Mouse (Mus musculus) adrenal gland, postnatal 14 days (tissue): ENCODE measurements around the gene Ip6k1. TPM values are rescaled to one million over a fixed set of nuclear protein-coding genes. Genes with fewer than 3 reads are reported as not detected.
A peak's percentile ranks its signal among the peaks of the same experiment; 100 is the strongest.

Experiments
- DNase-seq: peaks from one replicate; pipeline ENCODE4 v3.0.0; 2021; ENCODE audit warnings: mixed read lengths
- total RNA-seq: library from RNA; stranded (reverse); gene quantifications from 2 replicates; pipeline ENCODE4 v1.2.3, GENCODE M21; 2021

Gene Ip6k1
- total RNA-seq, 1 experiment from 2014 or later: 92.7 TPM

GRCm38 (mm10) chr9:108058291-108058690 lies 56.0 kb downstream of the Ip6k1 start:
- peak; percentile 9 for DNase-seq

GRCm38 (mm10) chr9:108062142-108062541 lies 59.8 kb downstream of the Ip6k1 start:
- no peak for DNase-seq

- no peak for DNase-seq
These were observed 61.1 kb downstream of the Ip6k1 start for GRCm38 (mm10) chr9:108063361-108063760.

GRCm38 (mm10) chr9:108065491-108066011 lies 63.2 kb downstream of the Ip6k1 start:
- peak; percentile 82 for DNase-seq

- no peak for DNase-seq
These were observed 64.9 kb downstream of the Ip6k1 start for GRCm38 (mm10) chr9:108067199-108067598.

GRCm38 (mm10) chr9:108067900-108068299 lies 65.6 kb downstream of the Ip6k1 start:
- DNase-seq: peak; percentile 89

GRCm38 (mm10) chr9:108069007-108069406 lies 66.7 kb downstream of the Ip6k1 start:
- DNase-seq: no peak

GRCm38 (mm10) chr9:108069529-108069928 lies 67.2 kb downstream of the Ip6k1 start:
- no peak for DNase-seq

- no peak for DNase-seq
These were observed 69.5 kb downstream of the Ip6k1 start for GRCm38 (mm10) chr9:108071801-108072200.

- DNase-seq: no peak
These were observed 70.2 kb downstream of the Ip6k1 start for GRCm38 (mm10) chr9:108072481-108072924.

GRCm38 (mm10) chr9:108073141-108073930 lies 71.0 kb downstream of the Ip6k1 start:
- DNase-seq: no peak

GRCm38 (mm10) chr9:108080168-108080567 lies 77.9 kb downstream of the Ip6k1 start, which contains the start of gene Mst1:
Gene Mst1, plus strand, starts transcription at chr9:108080436.
- DNase-seq: no peak

- DNase-seq: no peak
These were observed 80.2 kb downstream of the Ip6k1 start for GRCm38 (mm10) chr9:108082549-108082948.

GRCm38 (mm10) chr9:108082988-108083431 lies 80.7 kb downstream of the Ip6k1 start, which contains the start of gene Rnf123:
Gene Rnf123, minus strand, starts transcription at chr9:108083346.
- DNase-seq: no peak

- DNase-seq: no peak
These were observed 81.3 kb downstream of the Ip6k1 start for GRCm38 (mm10) chr9:108083561-108083960.

GRCm38 (mm10) chr9:108085261-108085660 lies 83.0 kb downstream of the Ip6k1 start:
- DNase-seq: no peak

GRCm38 (mm10) chr9:108090611-108091120 lies 88.4 kb downstream of the Ip6k1 start:
- no peak for DNase-seq

- no peak for DNase-seq
These were observed 91.3 kb downstream of the Ip6k1 start for GRCm38 (mm10) chr9:108093586-108093985.

- peak; percentile 98 for DNase-seq
These were observed 92.1 kb downstream of the Ip6k1 start, which contains the start of gene Apeh for GRCm38 (mm10) chr9:108094184-108094941. Gene Apeh, minus strand, starts transcription at chr9:108094606.

GRCm38 (mm10) chr9:108094998-108095411 lies 92.7 kb downstream of the Ip6k1 start:
- DNase-seq: no peak

- peak; percentile 79 for DNase-seq
These were observed 93.2 kb downstream of the Ip6k1 start for GRCm38 (mm10) chr9:108095518-108095917.

GRCm38 (mm10) chr9:108095949-108096712 lies 93.8 kb downstream of the Ip6k1 start:
- no peak for DNase-seq
